Mouse (Mus musculus) heart, postnatal 0 days (tissue): Measurements from ENCODE around the gene Slc24a4. TPM values are rescaled to one million over a fixed set of nuclear protein-coding genes. Genes with fewer than 3 reads are reported as not detected.
A peak's percentile ranks its signal among the peaks of the same experiment; 100 is the strongest.

ENCODE experiments used
- ATAC-seq: fragments of 200-750 bp; cut with Nextera tagmentation; 2 replicates; pipeline ENCODE4 v1.8.0; 2017; ENCODE audit warnings: low read depth, moderate number of reproducible peaks, moderate library complexity; ENCODE audit not compliant: insufficient read depth
- DNase-seq: peaks from one replicate; pipeline ENCODE4 v3.0.0-alpha.2; 2016; ENCODE audit warnings: low spot score
- H3K27ac ChIP-seq: fragments of 300-500 bp; sonication (generic); 2 replicates; pipeline ENCODE4 v1.5.1; 2014; ENCODE audit warnings: low read depth, mild to moderate bottlenecking
- H3K27me3 ChIP-seq: fragments of 300-500 bp; sonication (generic); 2 replicates; pipeline ENCODE4 v1.6.1; 2014; ENCODE audit warnings: low read length, mixed read lengths; ENCODE audit not compliant: control insufficient read depth, insufficient read depth
- H3K36me3 ChIP-seq: fragments of 300-500 bp; sonication (generic); replicated peaks from 2 replicates; pipeline ENCODE4 v1.6.1; 2014; ENCODE audit warnings: low read length, mixed read lengths; ENCODE audit not compliant: control insufficient read depth, insufficient read depth
- H3K4me1 ChIP-seq: fragments of 300-500 bp; sonication (generic); 2 replicates; pipeline ENCODE4 v1.6.1; 2014; ENCODE audit warnings: antibody characterized with exemption; ENCODE audit not compliant: control insufficient read depth, insufficient read depth
- H3K4me2 ChIP-seq: fragments of 300-500 bp; sonication (generic); 2 replicates; pipeline ENCODE4 v1.6.1; 2014; ENCODE audit warnings: low read depth, mild to moderate bottlenecking, low read length, moderate library complexity
- H3K4me3 ChIP-seq: fragments of 300-500 bp; sonication (generic); 2 replicates; pipeline ENCODE4 v1.5.1; 2014; ENCODE audit warnings: low read depth, low read length
- H3K9ac ChIP-seq: fragments of 300-500 bp; sonication (generic); replicated peaks from 2 replicates; pipeline ENCODE4 v1.6.1; 2014; ENCODE audit warnings: low read depth, low read length, mixed read lengths
- H3K9me3 ChIP-seq: fragments of 300-500 bp; sonication (generic); replicated peaks from 2 replicates; pipeline ENCODE4 v1.6.1; 2016; ENCODE audit warnings: low read length; ENCODE audit not compliant: control insufficient read depth
- CTCF ChIP-seq: IDR thresholded peaks from 2 replicates; pipeline ENCODE4 v1.5.1; 2016; ENCODE audit warnings: antibody characterized with exemption, control low read depth, low read depth
- EP300 ChIP-seq: IDR thresholded peaks from 2 replicates; pipeline ENCODE4 v1.6.1; 2016; ENCODE audit warnings: antibody characterized with exemption, low read depth
- WGBS: fragments of 180-500 bp; shearing (Covaris S2); extraction: QIAGEN DNeasy Blood & Tissue Kit; methylation state at CpG from one replicate; pipeline ENCODE4 v1.1.7; 2014; 5-methylcytosine and 5-hydroxymethylcytosine counted together
- polyA plus RNA-seq: library from polyadenylated mRNA; unstranded; fragments of >200 nt; fragmentation: Nextera tagmentation; extraction: Ambion mirVana; gene quantifications from 2 replicates; pipeline ENCODE4 v1.2.1, GENCODE M21; 2015
- total RNA-seq: library from RNA; depleted of rRNA; stranded (reverse); fragments of >200 nt; gene quantifications from 2 replicates; pipeline ENCODE4 v1.2.3, GENCODE M21; 2014; ENCODE audit warnings: low replicate concordance

Slc24a4 gene
- total and polyA plus RNA-seq, 2 experiments from 2014 or later: 0.99 to 2.2 TPM

DNA sequence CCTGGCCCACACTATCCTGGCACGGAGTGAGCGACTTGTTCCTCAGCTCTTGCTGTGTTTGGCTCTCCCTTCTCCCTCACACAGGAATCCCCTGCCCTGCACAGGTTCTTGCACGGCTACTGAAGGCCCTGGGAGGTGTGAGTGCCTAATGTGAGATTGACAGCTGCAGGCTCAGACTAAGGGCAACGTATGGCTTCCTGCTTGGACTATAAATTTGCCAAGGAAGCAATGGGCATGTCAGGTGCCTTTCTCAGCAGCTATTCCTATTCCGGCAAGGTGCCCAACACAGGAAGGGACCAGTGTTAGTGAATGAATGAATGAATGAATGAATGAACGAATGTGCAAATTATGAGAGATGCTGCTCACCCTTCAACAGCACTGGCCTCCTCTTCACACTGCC, 54.1 kb downstream of the Slc24a4 start:
- H3K9me3 ChIP-seq: no peaks in the 10 kb centered on the region
- WGBS: 69% methylated on average over 6 of the region's 6 CpGs
- no peak overlapping the region for H3K4me3 ChIP-seq
- no peak for ATAC-seq
- H3K4me2 ChIP-seq: no peak overlapping the region
- no peaks in the 10 kb centered on the region for H3K4me1 ChIP-seq
- no peak for TF ChIP-seq EP300
- no peak for TF ChIP-seq CTCF
- no peak overlapping the region for H3K9ac ChIP-seq
- H3K27ac ChIP-seq: no peak overlapping the region
- H3K36me3 ChIP-seq: no peaks in the 10 kb centered on the region
- DNase-seq: no peak
- no peaks in the 10 kb centered on the region for H3K27me3 ChIP-seq

DNA sequence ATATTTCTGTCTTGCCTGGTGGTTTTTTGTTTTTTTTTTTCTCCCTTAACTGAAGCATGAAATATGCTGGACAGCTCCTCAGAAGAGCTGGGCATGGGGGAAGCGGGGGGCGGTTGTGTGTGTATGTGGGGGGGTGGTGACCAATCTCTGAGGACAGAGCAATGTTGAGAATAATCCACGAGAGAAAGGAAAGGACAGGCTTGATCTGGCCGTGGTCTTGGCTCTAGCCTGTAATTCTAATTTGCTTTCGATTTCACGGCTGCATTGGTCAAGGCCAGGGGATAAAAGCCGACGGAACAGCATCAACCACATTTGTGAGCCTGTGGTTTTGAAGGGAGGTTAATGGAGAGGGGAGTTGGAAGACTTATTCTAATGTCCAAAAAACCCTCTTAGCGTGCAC, 54.7 kb downstream of the Slc24a4 start:
- 67% methylated on average over 9 of the region's 9 CpGs for WGBS
- DNase-seq: no peak
- H3K27me3 ChIP-seq: no peaks in the 10 kb centered on the region
- TF ChIP-seq CTCF: no peak
- no peak for TF ChIP-seq EP300
- H3K4me1 ChIP-seq: no peaks in the 10 kb centered on the region
- ATAC-seq: no peak
- H3K4me3 ChIP-seq: no peak overlapping the region
- H3K27ac ChIP-seq: no peak overlapping the region
- H3K9ac ChIP-seq: no peak overlapping the region
- H3K36me3 ChIP-seq: no peaks in the 10 kb centered on the region
- no peak overlapping the region for H3K4me2 ChIP-seq
- H3K9me3 ChIP-seq: peaks cover 5% of the 10 kb centered on the region; the same call in 1 of the 2 replicates

DNA sequence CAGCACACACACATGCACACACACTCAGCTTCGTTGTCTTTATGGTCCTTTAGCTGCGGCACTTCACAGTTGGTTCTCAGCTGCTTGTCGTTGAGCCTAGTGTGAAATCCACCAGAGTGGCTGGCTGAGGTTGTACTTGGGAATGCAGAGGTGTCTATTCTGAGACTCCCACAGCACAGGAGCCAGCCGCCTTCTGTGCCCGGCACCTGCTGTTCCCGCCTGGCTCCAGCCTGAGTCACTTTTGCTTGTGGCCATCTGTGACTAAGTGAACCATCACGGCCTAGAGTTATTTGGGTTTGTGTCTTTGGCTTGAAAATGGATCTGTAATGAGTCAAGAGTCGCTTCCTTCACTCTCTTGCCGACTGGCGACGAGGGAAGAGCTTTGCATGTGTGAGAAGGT, 62.3 kb downstream of the Slc24a4 start:
- H3K4me1 ChIP-seq: no peaks in the 10 kb centered on the region
- no peak for TF ChIP-seq EP300
- TF ChIP-seq CTCF: no peak
- H3K27ac ChIP-seq: no peak overlapping the region
- no peak overlapping the region for H3K4me2 ChIP-seq
- ATAC-seq (no peak), DNase-seq (no peak)
- no peak overlapping the region for H3K4me3 ChIP-seq
- H3K27me3 ChIP-seq: no peaks in the 10 kb centered on the region
- H3K36me3 ChIP-seq: no peaks in the 10 kb centered on the region
- H3K9me3 ChIP-seq: peaks cover 10% of the 10 kb centered on the region
- 75% methylated on average over 11 of the region's 11 CpGs for WGBS
- no peak overlapping the region for H3K9ac ChIP-seq

DNA sequence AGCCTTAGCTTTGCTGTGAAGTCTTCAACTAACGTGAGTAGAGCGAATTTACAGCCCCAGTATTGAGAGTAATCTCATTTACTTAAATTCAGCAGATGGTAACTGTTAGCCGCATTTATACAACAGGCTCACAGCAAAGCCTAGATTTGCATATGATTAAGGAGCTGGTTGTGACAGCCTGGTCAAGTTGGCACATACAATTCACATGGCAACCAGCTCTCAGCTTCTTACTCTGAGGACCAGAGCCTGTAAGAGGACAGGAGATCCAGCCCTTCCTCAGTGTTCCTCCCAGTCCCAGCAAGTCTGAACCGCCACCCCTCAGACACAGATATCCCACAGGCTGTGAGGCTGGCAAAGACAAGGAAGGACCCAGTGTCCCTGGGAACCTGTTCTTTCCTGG, 73.0 kb downstream of the Slc24a4 start:
- Histone ChIP-seq H3K4me1 (no peaks in the 10 kb centered on the region), H3K27me3 (no peaks in the 10 kb centered on the region), H3K36me3 (no peaks in the 10 kb centered on the region), H3K4me3 (no peak overlapping the region), H3K4me2 (no peak overlapping the region), H3K9me3 (no peaks in the 10 kb centered on the region), H3K9ac (no peak overlapping the region), H3K27ac (no peak overlapping the region)
- no peak for ATAC-seq
- TF ChIP-seq EP300 (no peak), CTCF (no peak)
- 75% methylated on average over 4 of the region's 4 CpGs for WGBS
- DNase-seq: no peak

DNA sequence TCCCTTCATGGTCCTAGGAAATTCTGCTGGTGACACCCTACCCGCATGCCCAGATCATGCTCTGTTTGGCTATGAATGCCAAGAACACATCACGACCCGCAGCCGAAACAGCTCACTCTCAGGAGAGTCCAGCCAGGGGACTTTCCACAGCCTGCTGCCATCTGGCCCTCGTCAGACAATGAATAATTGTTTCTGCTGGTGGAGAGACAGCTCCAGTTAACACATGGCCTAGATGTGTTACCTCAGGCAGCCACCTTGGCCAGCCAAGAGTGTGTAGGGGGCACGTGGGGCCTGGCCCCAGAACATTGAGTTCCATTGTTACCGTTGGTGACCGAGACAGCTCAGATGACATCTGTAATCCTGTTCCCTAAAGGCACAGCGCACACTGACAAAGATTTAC, 74.4 kb downstream of the Slc24a4 start:
- DNase-seq: peak; percentile 39
- no peaks in the 10 kb centered on the region for H3K9me3 ChIP-seq
- no peaks in the 10 kb centered on the region for H3K4me1 ChIP-seq
- no peak overlapping the region for H3K4me2 ChIP-seq
- H3K36me3 ChIP-seq: no peaks in the 10 kb centered on the region
- WGBS: 52% methylated on average over 9 of the region's 9 CpGs
- TF ChIP-seq EP300: no peak
- no peak for TF ChIP-seq CTCF
- no peak overlapping the region for H3K27ac ChIP-seq
- H3K27me3 ChIP-seq: no peaks in the 10 kb centered on the region
- H3K9ac ChIP-seq: no peak overlapping the region
- peak; percentile 74 for ATAC-seq
- H3K4me3 ChIP-seq: no peak overlapping the region

DNA sequence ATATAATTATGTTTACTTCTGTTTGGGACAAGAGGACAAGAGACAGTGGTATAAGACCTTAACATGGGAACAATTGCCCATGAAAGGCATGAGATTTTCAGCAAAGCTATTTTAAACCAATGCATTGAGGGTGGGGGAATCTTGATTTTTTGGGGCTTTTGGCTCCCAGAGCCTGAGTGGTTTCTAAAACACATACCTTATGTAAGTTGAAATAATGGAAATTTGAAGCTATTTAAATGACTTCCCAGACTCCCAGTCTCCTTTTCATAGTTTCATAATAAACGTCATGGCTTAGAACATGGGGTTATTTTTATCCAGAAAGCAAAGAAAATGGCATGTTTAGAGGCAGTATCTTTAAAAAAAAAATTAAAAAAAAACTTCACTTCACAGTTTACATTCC, 77.9 kb downstream of the Slc24a4 start:
- Histone ChIP-seq H3K36me3 (no peaks in the 10 kb centered on the region), H3K4me1 (no peaks in the 10 kb centered on the region), H3K4me3 (no peak overlapping the region), H3K9ac (no peak overlapping the region), H3K27ac (no peak overlapping the region), H3K9me3 (no peaks in the 10 kb centered on the region), H3K4me2 (no peak overlapping the region), H3K27me3 (no peaks in the 10 kb centered on the region)
- ATAC-seq (no peak), DNase-seq (no peak)
- no peak for TF ChIP-seq CTCF
- TF ChIP-seq EP300: no peak
- WGBS: 51% methylated on average over 1 of the region's 1 CpGs
